Mouse (Mus musculus) spleen, adult 2 months (tissue): ENCODE results near the gene Map4k4. TPM values are rescaled to one million over a fixed set of nuclear protein-coding genes. Genes with fewer than 3 reads are reported as not detected.
A peak's percentile ranks its signal among the peaks of the same experiment; 100 is the strongest.

Experiments used
- DNase-seq, 2 experiments: peaks; one replicate each; pipeline versions ENCODE4 v3.0.0 to v3.0.0-alpha.2; 2012 to 2021; ENCODE audit warnings: low spot score in 2 of 2, low read depth in 1 of 2
- H3K27ac ChIP-seq: fragments of 200-500 bp; 2 replicates; pipeline ENCODE4 v1.5.1; 2012; ENCODE audit warnings: low read length, inconsistent platforms; ENCODE audit not compliant: insufficient read depth
- H3K27me3 ChIP-seq: fragments of 200-500 bp; 2 replicates; pipeline ENCODE4 v1.6.1; 2012; ENCODE audit warnings: mild to moderate bottlenecking, moderate library complexity, low read length, inconsistent platforms; ENCODE audit not compliant: control insufficient read depth, insufficient read depth
- H3K36me3 ChIP-seq: fragments of 200-500 bp; 2 replicates; pipeline ENCODE4 v1.6.1; 2012; ENCODE audit warnings: mild to moderate bottlenecking, low read length, inconsistent platforms; ENCODE audit not compliant: control insufficient read depth, insufficient read depth
- H3K4me1 ChIP-seq: fragments of 200-500 bp; 2 replicates; pipeline ENCODE4 v1.6.1; 2011; ENCODE audit warnings: inconsistent platforms; ENCODE audit not compliant: control insufficient read depth, insufficient read depth, insufficient read length
- H3K4me3 ChIP-seq: fragments of 200-500 bp; 2 replicates; pipeline ENCODE4 v1.5.1; 2011; ENCODE audit warnings: mild to moderate bottlenecking, inconsistent platforms; ENCODE audit not compliant: insufficient read depth, insufficient read length; ENCODE audit errors: extremely low read depth
- CTCF ChIP-seq: fragments of 200-500 bp; IDR thresholded peaks from 2 replicates; pipeline ENCODE4 v1.5.1; 2011; ENCODE audit warnings: mild to moderate bottlenecking, inconsistent platforms; ENCODE audit not compliant: insufficient read depth, insufficient read length, insufficient replicate concordance; ENCODE audit errors: extremely low read depth
- POLR2A ChIP-seq: fragments of 200-500 bp; IDR thresholded peaks from 2 replicates; pipeline ENCODE4 v1.6.1; 2011; ENCODE audit warnings: low read depth, low read length, inconsistent platforms
- WGBS: fragments of 180-500 bp; shearing (Covaris S2); methylation state at CpG from one replicate; pipeline ENCODE4 v1.1.7; 2018; 5-methylcytosine and 5-hydroxymethylcytosine counted together
- polyA plus RNA-seq: library from polyadenylated mRNA; depleted of rRNA; stranded (reverse); fragments of >200 nt; gene quantifications from 2 replicates; pipeline ENCODE4 v1.2.3, GENCODE M21; 2012; rRNA removed

Gene Map4k4
- 54.3 and 60.7 TPM in 2 replicates for polyA plus RNA-seq

DNA sequence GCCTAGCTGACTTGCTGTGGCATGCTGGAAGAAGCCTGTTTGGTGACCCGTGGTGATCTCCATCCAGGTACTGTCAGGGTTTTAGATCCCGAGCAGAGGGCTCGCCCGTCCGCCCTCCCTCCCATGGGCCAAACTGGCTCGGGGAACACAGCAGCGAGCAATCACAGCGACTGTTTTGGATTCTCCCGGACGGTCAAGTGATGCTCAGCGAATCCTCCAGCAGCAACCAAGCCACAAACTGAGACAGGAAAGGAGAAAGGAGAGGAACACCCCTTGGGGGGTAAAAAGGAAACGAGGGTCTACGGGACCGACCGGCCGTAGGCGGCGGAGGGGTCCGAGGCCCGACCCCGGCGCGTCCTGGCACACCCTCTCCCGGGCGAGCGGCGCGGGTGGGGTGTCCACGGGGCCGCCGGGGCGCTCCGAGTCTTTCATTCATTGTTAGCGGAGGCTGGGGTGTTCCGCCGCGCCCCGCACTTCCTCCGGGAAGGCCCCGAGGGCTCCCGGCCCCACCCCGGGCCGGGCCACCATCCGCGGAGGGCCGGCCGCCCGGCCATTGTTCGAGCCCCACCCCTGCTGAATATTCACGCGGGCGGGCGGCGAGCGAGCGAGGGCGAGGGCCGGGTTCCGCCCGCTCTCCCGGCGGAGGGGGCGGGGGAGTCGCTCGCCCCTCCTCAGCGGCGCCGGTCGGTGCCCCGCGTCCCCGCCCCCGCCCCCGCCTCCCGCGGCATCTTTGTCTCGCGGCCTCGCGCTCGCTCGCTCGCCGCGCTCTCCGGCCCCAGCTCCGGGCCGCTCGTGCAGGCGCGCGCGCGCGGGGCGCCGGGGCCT lies at the start of gene Map4k4:
Map4k4 (plus strand) TSS at position 733 of the 825 bp plus-strand sequence.
- Histone ChIP-seq H3K27ac (peak within 1 kb of the TSS; percentile 90), H3K4me1 (peaks cover 27% of the 10 kb centered on the region), H3K36me3 (no peaks in the 10 kb centered on the region), H3K27me3 (no peaks in the 10 kb centered on the region), H3K4me3 (peak within 1 kb of the TSS; percentile 93)
- DNase-seq = peak in 1 of 2 experiments; percentile 84
- WGBS = 4% methylated on average over 97 of the region's 97 CpGs
- TF ChIP-seq POLR2A (no peak), CTCF (no peak)

GRCm38 (mm10) chr1:39855949-39856348 lies 44.8 kb upstream of the Map4k4 start:
- Histone ChIP-seq H3K4me3 (no peak overlapping the region), H3K27ac (no peak overlapping the region), H3K27me3 (no peaks in the 10 kb centered on the region), H3K36me3 (no peaks in the 10 kb centered on the region), H3K4me1 (no peaks in the 10 kb centered on the region)
- no peak for TF ChIP-seq CTCF
- no peak for TF ChIP-seq POLR2A
- no peak for DNase-seq
- WGBS = 79% methylated on average over 6 of the region's 6 CpGs

GRCm38 (mm10) chr1:39856795-39857447 lies 43.8 kb upstream of the Map4k4 start:
- TF ChIP-seq POLR2A = no peak
- TF ChIP-seq CTCF = no peak
- no peaks in the 10 kb centered on the region for H3K36me3 ChIP-seq
- H3K27me3 ChIP-seq = no peaks in the 10 kb centered on the region
- no peak overlapping the region for H3K27ac ChIP-seq
- no peak for DNase-seq
- 63% methylated on average over 7 of the region's 7 CpGs for WGBS
- H3K4me1 ChIP-seq = no peaks in the 10 kb centered on the region
- no peak overlapping the region for H3K4me3 ChIP-seq

GRCm38 (mm10) chr1:39857448-39857820 lies 43.3 kb upstream of the Map4k4 start:
- no peak for DNase-seq
- TF ChIP-seq CTCF (no peak), POLR2A (no peak)
- Histone ChIP-seq H3K36me3 (no peaks in the 10 kb centered on the region), H3K4me1 (no peaks in the 10 kb centered on the region), H3K4me3 (no peak overlapping the region), H3K27me3 (no peaks in the 10 kb centered on the region), H3K27ac (no peak overlapping the region)
- WGBS = 87% methylated on average over 6 of the region's 6 CpGs

GRCm38 (mm10) chr1:39859213-39859612 lies 41.5 kb upstream of the Map4k4 start:
- Histone ChIP-seq H3K27ac (no peak overlapping the region), H3K36me3 (no peaks in the 10 kb centered on the region), H3K4me1 (no peaks in the 10 kb centered on the region), H3K4me3 (no peak overlapping the region), H3K27me3 (no peaks in the 10 kb centered on the region)
- WGBS = 60% methylated on average over 6 of the region's 6 CpGs
- no peak for DNase-seq
- TF ChIP-seq POLR2A (no peak), CTCF (no peak)

DNA sequence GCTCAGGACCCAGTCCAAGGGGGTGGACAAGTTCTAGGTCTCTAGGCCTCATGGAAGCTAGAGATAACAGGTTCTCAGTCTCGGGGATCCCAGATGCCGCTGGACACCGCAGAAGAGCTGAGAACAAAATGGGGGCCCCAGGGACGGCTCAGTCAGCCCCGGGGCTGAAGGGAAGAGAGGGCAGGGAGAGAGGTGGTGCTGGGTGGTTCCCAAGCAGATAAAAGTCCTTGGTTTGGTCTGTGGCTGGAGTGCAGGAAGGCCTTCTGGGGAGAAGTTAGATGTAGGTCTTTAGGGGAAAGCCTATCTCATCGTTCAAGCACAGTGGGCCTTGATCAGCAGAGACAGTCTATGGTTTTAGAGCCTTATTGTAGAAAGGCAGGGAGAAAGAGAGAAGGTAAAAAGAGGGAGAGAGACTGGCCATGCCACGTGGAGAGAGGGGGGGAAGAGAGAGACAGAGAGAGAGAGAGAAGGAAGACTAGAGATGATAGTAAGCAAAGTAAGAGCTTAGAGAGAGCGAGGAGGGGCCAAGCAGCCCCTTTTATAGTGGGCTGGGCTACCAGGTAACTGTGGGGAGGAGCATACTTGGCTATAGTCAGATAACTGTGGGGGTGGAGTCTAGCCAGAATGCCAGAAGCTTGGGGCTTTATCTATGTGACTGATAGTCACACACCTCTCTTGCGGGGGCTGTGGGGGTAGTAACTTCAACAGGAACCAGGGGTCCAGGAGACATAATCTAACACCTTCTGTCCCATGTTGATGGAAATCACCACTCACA lies 34.2 kb upstream of the Map4k4 start:
- Histone ChIP-seq H3K4me1 (no peaks in the 10 kb centered on the region), H3K27me3 (no peaks in the 10 kb centered on the region), H3K36me3 (no peaks in the 10 kb centered on the region), H3K27ac (no peak overlapping the region), H3K4me3 (no peak overlapping the region)
- WGBS = 78% methylated on average over 9 of the region's 9 CpGs
- DNase-seq = no peak
- TF ChIP-seq CTCF = no peak
- TF ChIP-seq POLR2A = no peak
